Mouse (Mus musculus) spleen, postnatal 14 days (tissue): ENCODE measurements around the gene Ccdc149.

Experiments used
- DNase-seq, 2 experiments: peaks; one replicate each; pipeline ENCODE4 v3.0.0; 2021 to 2022; ENCODE audit warnings: low spot score in 2 of 2

Gene Ccdc149

GRCm38 (mm10) chr5:52449187-52449586 lies 22.1 kb downstream of the Ccdc149 start:
- DNase-seq = no peak

- DNase-seq = no peak
Measured at GRCm38 (mm10) chr5:52440278-52440677, 31.0 kb downstream of the Ccdc149 start.

GRCm38 (mm10) chr5:52438946-52439345 lies 32.4 kb downstream of the Ccdc149 start:
- no peak for DNase-seq

GRCm38 (mm10) chr5:52435533-52435932 lies 35.8 kb downstream of the Ccdc149 start:
- DNase-seq = no peak

- DNase-seq = no peak
Measured at GRCm38 (mm10) chr5:52431276-52431844, 40.0 kb downstream of the Ccdc149 start.

GRCm38 (mm10) chr5:52429731-52430480 lies 41.4 kb downstream of the Ccdc149 start:
- no peak for DNase-seq

GRCm38 (mm10) chr5:52428613-52429012 lies 42.7 kb downstream of the Ccdc149 start:
- no peak for DNase-seq

GRCm38 (mm10) chr5:52425819-52426218 lies 45.5 kb downstream of the Ccdc149 start:
- no peak for DNase-seq

GRCm38 (mm10) chr5:52423893-52424292 lies 47.4 kb downstream of the Ccdc149 start:
- no peak for DNase-seq

GRCm38 (mm10) chr5:52416485-52416884 lies 54.8 kb downstream of the Ccdc149 start:
- no peak for DNase-seq

- DNase-seq = no peak
Measured at GRCm38 (mm10) chr5:52415917-52416316, 55.4 kb downstream of the Ccdc149 start.

- DNase-seq = no peak
Measured at GRCm38 (mm10) chr5:52415193-52415592, 56.1 kb downstream of the Ccdc149 start.

GRCm38 (mm10) chr5:52411567-52411966 lies 59.8 kb downstream of the Ccdc149 start:
- DNase-seq = no peak

GRCm38 (mm10) chr5:52410197-52410596 lies 61.1 kb downstream of the Ccdc149 start:
- no peak for DNase-seq

- no peak for DNase-seq
Measured at GRCm38 (mm10) chr5:52408668-52409315, 62.5 kb downstream of the Ccdc149 start.

- DNase-seq = no peak
Measured at GRCm38 (mm10) chr5:52404373-52404772, 66.9 kb downstream of the Ccdc149 start.

GRCm38 (mm10) chr5:52393756-52394155 lies 77.6 kb downstream of the Ccdc149 start:
- no peak for DNase-seq

- no peak for DNase-seq
Measured at GRCm38 (mm10) chr5:52391471-52391870, 79.8 kb downstream of the Ccdc149 start.

- DNase-seq = no peak
Measured at GRCm38 (mm10) chr5:52390381-52390780, 80.9 kb downstream of the Ccdc149 start.

GRCm38 (mm10) chr5:52388092-52388749 lies 83.1 kb downstream of the Ccdc149 start:
- no peak for DNase-seq

- no peak for DNase-seq
Measured at GRCm38 (mm10) chr5:52386016-52386415, 85.3 kb downstream of the Ccdc149 start.

GRCm38 (mm10) chr5:52383748-52384147 lies 87.6 kb downstream of the Ccdc149 start:
- DNase-seq = no peak
